Mouse (Mus musculus) ovary, adult 18-20 months (tissue): ENCODE measurements around the gene Flywch1.

Source experiments
- DNase-seq: peaks from one replicate; pipeline ENCODE4 v3.0.0; 2022; ENCODE audit warnings: low spot score, mixed read lengths

Gene Flywch1

DNA sequence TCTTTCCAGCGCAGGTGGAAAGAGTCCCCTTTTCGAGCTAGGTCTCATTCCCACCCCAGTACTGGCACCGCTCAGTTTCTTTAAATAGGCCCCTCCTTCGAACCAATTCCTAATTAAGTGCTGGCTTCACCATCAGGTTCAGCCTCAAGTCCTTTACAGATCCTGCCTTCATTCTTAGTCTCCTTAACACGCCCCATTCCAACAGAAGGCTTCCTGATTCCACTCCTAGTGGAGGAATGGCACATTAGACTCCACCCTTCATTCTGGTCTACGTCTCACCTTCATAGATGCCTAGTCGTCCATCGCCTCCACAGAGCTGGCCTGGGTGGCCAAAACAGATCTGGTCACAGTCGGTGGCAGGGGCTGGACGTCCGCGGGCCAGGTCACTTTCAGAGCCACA is 28.5 kb downstream of the Flywch1 start:
- DNase-seq = no peak

DNA sequence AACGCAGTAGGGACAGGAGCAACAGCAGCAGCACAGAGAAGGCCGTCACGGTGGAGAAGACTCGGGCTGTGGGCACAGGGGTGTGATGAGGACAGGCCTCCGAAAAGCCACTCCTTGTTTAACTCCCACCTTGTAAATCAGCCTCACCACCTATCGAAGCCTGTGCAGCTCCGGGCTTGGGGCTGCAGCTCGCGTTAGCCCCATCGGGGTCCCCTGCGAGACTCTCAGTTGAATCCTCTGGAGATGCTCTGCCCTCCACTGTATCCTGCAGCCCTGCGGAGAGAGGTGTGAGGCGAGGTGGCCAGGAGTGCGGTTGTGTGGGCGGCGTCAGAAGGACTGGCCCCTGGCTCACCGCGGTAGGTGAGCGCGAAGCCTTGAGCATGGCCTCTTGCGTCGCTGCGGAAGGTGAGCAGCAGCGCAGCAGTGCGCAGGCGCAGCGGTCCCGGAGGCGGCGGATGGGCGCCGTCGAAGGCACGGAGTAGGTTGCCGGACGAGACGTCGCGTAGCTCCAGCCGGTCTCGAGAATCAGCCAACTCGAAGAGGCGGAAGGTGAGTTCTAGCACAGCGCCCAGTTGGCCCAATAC is 29.1 kb downstream of the Flywch1 start:
- no peak for DNase-seq

- no peak for DNase-seq
These were observed 29.8 kb downstream of the Flywch1 start for GRCm38 (mm10) chr17:23741359-23742209.

GRCm38 (mm10) chr17:23740598-23741021 is 30.8 kb downstream of the Flywch1 start, which contains the start of gene Paqr4:
Paqr4 (minus strand) TSS chr17:23740867.
- no peak for DNase-seq

DNA sequence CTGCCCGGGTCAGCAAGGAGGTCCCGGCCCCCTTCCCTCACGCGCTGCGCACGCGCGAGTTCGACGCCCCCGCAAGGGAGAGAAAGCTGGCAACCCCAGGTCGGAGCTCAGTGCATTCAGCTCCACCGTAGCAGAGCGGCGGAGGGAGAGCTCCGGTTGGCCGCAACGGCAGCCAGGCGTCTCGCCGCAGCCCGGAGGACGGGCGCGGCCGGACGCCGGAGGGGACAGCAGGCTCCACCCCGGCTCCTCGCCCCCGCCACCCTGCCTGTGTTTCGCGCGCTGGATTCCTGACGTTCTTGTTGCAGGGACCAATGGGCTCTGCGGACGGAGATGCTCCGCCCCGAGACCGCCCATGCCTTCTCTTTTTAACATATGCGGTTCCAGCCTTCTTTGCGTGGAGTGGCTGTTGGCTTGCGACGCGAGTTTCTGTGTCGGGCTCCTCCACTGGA is 31.2 kb downstream of the Flywch1 start:
- peak; percentile 82 for DNase-seq

GRCm38 (mm10) chr17:23739202-23740135 is 31.9 kb downstream of the Flywch1 start:
- no peak for DNase-seq

GRCm38 (mm10) chr17:23738836-23739201 is 32.6 kb downstream of the Flywch1 start:
- no peak for DNase-seq

GRCm38 (mm10) chr17:23737493-23738445 is 33.6 kb downstream of the Flywch1 start:
- no peak for DNase-seq

- no peak for DNase-seq
These were observed 37.1 kb downstream of the Flywch1 start for GRCm38 (mm10) chr17:23734341-23734740.

- DNase-seq = no peak
These were observed 41.0 kb downstream of the Flywch1 start for GRCm38 (mm10) chr17:23730441-23730840.

GRCm38 (mm10) chr17:23726758-23727142 is 44.7 kb downstream of the Flywch1 start:
- DNase-seq = peak; percentile 66

GRCm38 (mm10) chr17:23725999-23726757 is 45.2 kb downstream of the Flywch1 start, which contains the start of gene Pkmyt1:
Pkmyt1 (plus strand) TSS chr17:23726336.
- DNase-seq = peak; percentile 89

DNA sequence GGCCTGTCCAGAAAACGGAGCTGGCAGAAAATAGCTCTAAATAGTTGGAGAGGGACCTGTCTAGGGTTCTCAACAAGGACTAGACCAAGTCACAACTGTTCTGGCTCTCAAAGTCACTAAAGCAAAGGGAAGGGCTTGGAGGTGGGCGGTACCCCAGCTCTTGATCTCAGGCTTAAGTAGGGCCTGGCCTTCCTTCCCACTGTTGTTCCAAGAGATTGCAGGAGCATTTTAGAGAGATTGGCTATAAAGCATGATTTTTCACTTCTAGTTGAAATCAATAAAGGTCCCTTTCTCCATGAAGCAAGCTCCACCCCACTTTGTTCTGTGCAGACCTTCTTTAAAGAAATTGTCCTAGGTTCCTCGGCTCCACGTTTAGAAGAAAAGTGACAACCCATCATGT is 45.9 kb downstream of the Flywch1 start:
- no peak for DNase-seq

DNA sequence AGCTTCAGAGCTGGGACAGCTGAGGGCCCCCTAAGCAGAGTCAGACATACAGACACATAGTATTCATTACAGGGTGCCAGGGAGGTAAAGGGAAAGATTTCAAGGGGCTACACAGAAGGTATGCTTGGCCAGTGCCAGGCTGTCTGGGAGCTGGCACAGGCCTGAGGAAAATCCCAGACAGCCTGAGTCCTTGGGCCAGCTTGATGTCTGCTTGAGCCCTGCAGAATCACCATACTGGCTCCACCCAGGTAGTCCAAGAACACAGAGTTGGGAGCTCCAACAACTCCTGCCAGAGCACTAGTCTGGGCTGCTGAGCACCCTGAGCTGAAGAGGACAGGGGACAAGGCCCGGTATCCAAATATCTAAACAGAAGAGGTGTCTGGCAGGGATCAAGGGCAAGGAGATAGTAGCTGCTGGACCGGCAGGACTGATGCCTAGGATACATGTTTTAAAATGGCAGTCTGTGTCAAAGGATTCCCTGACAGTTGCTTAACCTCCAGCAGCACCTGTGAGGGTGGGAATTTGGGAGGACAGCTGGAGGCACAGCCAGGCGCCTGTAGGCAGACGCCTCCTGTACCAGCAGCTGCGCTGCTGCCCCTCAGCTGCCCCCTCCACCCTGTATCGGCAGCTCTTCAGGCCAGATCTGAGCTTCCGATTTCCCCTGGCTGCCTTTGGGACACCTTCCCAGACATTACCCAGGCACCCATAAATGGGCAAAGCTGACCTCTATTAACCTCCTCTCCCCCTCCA is 48.9 kb downstream of the Flywch1 start, which contains the start of gene 1520401A03Rik:
Gene 1520401A03Rik, minus strand, starts transcription at position 408 of the 750 bp plus-strand sequence.
- no peak for DNase-seq

GRCm38 (mm10) chr17:23721886-23722285 is 49.5 kb downstream of the Flywch1 start:
- no peak for DNase-seq

DNA sequence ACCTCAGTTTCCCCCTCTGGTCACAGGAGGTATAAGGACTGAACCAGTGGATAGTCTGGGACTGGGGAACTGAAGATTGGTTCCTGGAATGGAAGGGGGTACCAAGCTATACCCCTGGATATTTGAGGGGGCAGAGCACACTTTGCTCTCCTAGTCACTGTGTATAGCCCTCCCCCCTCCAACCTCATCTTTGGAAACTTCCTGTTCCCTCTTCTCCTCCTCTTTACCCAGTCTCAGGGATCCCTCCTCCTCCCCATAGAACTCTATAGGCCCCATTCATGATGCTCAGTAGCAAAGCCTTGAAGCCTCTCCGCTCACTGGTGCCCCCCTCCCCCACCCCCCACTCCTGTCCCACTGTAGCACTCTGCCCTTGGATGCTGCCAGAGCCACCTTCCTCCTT is 51.9 kb downstream of the Flywch1 start:
- DNase-seq = no peak

GRCm38 (mm10) chr17:23717003-23717402 is 54.4 kb downstream of the Flywch1 start:
- no peak for DNase-seq

GRCm38 (mm10) chr17:23706212-23706611 is 65.2 kb downstream of the Flywch1 start:
- no peak for DNase-seq

GRCm38 (mm10) chr17:23705525-23706104 is 65.8 kb downstream of the Flywch1 start:
- DNase-seq = no peak
